Mouse (Mus musculus) left cerebral cortex, postnatal 36 days (tissue): ENCODE results near the gene Hyou1. TPM values are rescaled to one million over a fixed set of nuclear protein-coding genes. Genes with fewer than 3 reads are reported as not detected.
A peak's percentile ranks its signal among the peaks of the same experiment; 100 is the strongest.
"Not testable (repeated sequence)": the region's sequence is repeated elsewhere in the genome, so short reads cannot be mapped to it uniquely, and the experiment has no call there.

Experiments used
- DNase-seq, 2 experiments: peaks; one replicate each; pipeline ENCODE4 v3.0.0; 2021 to 2022; ENCODE audit warnings: low spot score in 2 of 2, mixed read lengths in 1 of 2
- intact Hi-C: fragments of 180-260 bp; cut with DNase I; formaldehyde crosslinking; loops from one replicate; pipeline ENCODE4 v1.15.1; 2025
- total RNA-seq, 2 experiments: library from RNA; stranded (reverse); gene quantifications; 2 replicates each; pipeline ENCODE4 v1.2.3; 2021

The Hyou1 gene
- total RNA-seq, 2 experiments from 2014 or later: 113 to 146 TPM

- intact Hi-C loops: loop anchor here (10.0 kb wide), 1 partner anchor 413 kb away; no protein-coding TSS in a partner anchor
Measured at GRCm38 (mm10) chr9:44398087-44398486, 18.8 kb downstream of the Hyou1 start.

GRCm38 (mm10) chr9:44398551-44398950 is 19.3 kb downstream of the Hyou1 start:
- peak in 1 of 2 experiments; percentile 18 for DNase-seq
- intact Hi-C loops: loop anchor here (10.0 kb wide), 1 partner anchor 414 kb away; no protein-coding TSS in a partner anchor

More at GRCm38 (mm10) chr9:44398087-44398486, 18.8 kb downstream of the Hyou1 start:
- peak in 1 of 2 experiments; percentile 22 for DNase-seq

- peak in 1 of 2 experiments; percentile 11 for DNase-seq
- intact Hi-C loops: loop anchor here (10.0 kb wide), 1 partner anchor 414 kb away; no protein-coding TSS in a partner anchor
Measured at GRCm38 (mm10) chr9:44399114-44399794, 20.0 kb downstream of the Hyou1 start.

- intact Hi-C loops: loop anchor here (10.0 kb wide), 1 partner anchor 415 kb away; no protein-coding TSS in a partner anchor
- DNase-seq: no peak
Measured at GRCm38 (mm10) chr9:44399795-44400114, 20.5 kb downstream of the Hyou1 start.

GRCm38 (mm10) chr9:44401081-44401480 is 21.8 kb downstream of the Hyou1 start:
- DNase-seq: no peak
- intact Hi-C loops: no loop called here

GRCm38 (mm10) chr9:44405011-44405410 is 25.7 kb downstream of the Hyou1 start:
- intact Hi-C loops: no loop called here
- DNase-seq: no peak

GRCm38 (mm10) chr9:44406906-44407751 is 27.8 kb downstream of the Hyou1 start, which contains the start of the genes Rps25 and Trappc4:
Gene Rps25 (plus strand): TSS chr9:44407139.
Gene Trappc4 (minus strand): TSS chr9:44407600.
- intact Hi-C loops: no loop called here
- DNase-seq: peak; percentile 91

- no peak for DNase-seq
- intact Hi-C loops: no loop called here
Measured at GRCm38 (mm10) chr9:44407752-44408097, 28.4 kb downstream of the Hyou1 start.

GRCm38 (mm10) chr9:44408693-44409092 is 29.4 kb downstream of the Hyou1 start:
- intact Hi-C loops, DNase-seq: not testable (repeated sequence)

- no peak for DNase-seq
- intact Hi-C loops: no loop called here
Measured at GRCm38 (mm10) chr9:44410647-44411336, 31.5 kb downstream of the Hyou1 start.

- no peak for DNase-seq
- intact Hi-C loops: no loop called here
Measured at GRCm38 (mm10) chr9:44411601-44412130, 32.4 kb downstream of the Hyou1 start.

- intact Hi-C loops: no loop called here
- no peak for DNase-seq
Measured at GRCm38 (mm10) chr9:44412306-44412705, 33.0 kb downstream of the Hyou1 start.

- intact Hi-C loops: no loop called here
- no peak for DNase-seq
Measured at GRCm38 (mm10) chr9:44412781-44413180, 33.5 kb downstream of the Hyou1 start.

- no peak for DNase-seq
- intact Hi-C loops: no loop called here
Measured at GRCm38 (mm10) chr9:44417156-44417891, 38.0 kb downstream of the Hyou1 start.

GRCm38 (mm10) chr9:44417892-44418363 is 38.6 kb downstream of the Hyou1 start:
- DNase-seq: peak; percentile 94 to 96
- intact Hi-C loops: no loop called here

GRCm38 (mm10) chr9:44418519-44419385 is 39.5 kb downstream of the Hyou1 start, which contains the start of gene Ccdc84:
Gene Ccdc84 (minus strand): TSS chr9:44418569.
- no peak for DNase-seq
- intact Hi-C loops: no loop called here

- DNase-seq: not testable (repeated sequence)
Measured at GRCm38 (mm10) chr9:44419730-44420129, 40.4 kb downstream of the Hyou1 start.

More at GRCm38 (mm10) chr9:44419730-44420129, 40.4 kb downstream of the Hyou1 start:
- intact Hi-C loops: not testable (repeated sequence)
